Mouse (Mus musculus) lung, adult 10 weeks (tissue): Measurements from ENCODE around the gene Rars. TPM values are rescaled to one million over a fixed set of nuclear protein-coding genes. Genes with fewer than 3 reads are reported as not detected.

Experiments used
- polyA plus RNA-seq: library from polyadenylated mRNA; stranded (reverse); fragments of 350-450 nt; fragmentation: Illumina TruSeq; extraction: RNeasy Lipid Tissue Mini Kit (QIAGEN cat#74804); gene quantifications from one replicate; pipeline ENCODE4 v1.2.3, GENCODE M21; 2014; ENCODE audit warnings: low read depth, low replicate concordance; ENCODE audit not compliant: insufficient read depth

Rars gene
- 29.0 TPM for polyA plus RNA-seq

DNA sequence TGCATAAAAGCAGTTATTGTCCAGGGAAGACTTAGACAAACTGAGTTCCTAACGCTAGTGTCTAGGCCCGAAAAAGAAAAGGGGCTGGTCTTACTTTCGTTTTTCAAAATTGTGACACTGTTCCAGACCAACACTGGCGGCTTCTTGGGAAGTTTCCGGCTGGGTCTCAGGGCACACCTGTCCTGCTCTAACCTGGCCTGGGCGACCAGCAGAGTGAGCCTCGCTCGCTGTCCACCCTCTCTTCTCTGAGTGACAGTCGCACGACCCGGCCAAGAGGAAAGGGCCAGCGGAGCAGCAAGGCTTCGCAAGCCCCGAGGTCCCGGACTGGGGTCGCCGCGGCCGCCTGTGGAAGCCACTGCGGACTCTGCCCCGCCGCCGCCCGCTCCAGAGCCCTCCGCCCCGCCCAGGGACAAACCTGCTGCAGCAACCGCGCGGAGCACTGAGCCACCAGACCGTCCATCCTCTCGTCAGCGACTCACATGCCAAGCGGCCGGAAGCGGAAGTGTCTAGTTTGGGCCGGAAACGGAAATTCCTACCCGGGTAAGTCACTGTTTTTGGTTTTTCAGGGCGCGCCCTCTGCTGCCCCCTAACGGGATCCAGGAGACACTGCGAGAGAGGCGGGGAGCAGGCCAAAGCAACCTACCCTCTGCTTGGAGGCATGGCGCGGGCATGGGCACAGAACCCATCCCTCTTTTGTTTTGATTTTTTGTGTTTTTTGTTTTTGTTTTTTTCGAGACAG, at the start of gene Rars:
Gene Rars, minus strand, starts transcription at position 485 of the 739 bp plus-strand sequence.

DNA sequence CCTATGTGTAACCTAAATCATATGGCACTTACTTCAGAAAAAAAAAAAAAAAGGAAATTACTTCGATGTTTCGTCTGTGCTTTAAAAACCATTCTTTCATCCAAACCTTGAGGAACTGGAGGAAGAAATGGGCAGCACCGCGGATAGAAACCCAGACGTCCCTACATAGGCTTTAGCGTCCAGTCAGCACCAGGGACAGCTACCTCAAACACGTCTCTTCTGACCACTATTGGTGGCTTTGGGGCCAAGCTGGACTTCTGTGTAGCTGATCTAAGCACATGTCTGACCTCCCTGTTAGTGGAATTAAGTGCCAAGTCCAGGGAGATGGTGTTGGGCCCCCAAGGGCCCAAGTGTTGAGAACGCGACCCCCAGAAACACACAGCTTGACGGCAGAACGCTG, 35.4 kb downstream of the Rars start, which contains the start of gene Fbll1:
Gene Fbll1, minus strand, starts transcription at position 11 of the 400 bp plus-strand sequence.

DNA sequence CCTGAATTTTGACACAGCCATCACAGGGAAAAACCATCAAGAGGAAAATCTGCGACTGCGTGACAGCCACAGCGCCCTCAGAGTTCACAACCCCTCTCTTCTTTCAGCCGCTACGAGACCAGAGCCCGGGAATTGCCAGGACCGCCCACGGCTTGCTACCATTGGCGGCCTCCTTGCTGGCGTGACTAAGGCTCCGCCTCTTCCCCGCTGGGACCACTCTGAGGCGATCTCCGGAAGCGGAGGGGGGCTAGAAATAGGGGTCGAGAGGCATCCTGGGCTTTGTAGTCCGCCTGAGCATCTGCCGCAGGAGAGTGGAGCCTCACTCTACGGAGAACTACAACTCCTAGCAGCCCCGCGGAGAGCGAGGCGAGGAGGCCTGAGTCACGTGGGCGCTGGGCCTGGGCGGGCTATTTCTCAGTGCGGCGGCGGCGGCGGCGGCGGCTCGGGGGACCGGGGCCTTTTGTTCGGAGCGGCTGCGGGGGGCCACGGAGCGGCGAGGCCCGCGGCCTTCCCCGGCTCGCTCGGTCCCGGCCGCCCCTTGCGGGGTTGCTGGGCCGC, 65.0 kb downstream of the Rars start, which contains the start of gene Pank3:
Gene Pank3, plus strand, starts transcription at position 297 of the 558 bp plus-strand sequence.

Other genes starting within 250 kb of the Rars start
- 13.9 TPM for gene Pank3, start 65.0 kb downstream of the Rars start, polyA plus RNA-seq
- not detected for gene Fbll1, start 35.6 kb downstream of the Rars start, polyA plus RNA-seq
- 48.1 TPM for gene Wwc1, start 146.0 kb upstream of the Rars start, polyA plus RNA-seq